16 mouse cellular contexts compared by ENCODE assay signal in the genomic region with DNA sequence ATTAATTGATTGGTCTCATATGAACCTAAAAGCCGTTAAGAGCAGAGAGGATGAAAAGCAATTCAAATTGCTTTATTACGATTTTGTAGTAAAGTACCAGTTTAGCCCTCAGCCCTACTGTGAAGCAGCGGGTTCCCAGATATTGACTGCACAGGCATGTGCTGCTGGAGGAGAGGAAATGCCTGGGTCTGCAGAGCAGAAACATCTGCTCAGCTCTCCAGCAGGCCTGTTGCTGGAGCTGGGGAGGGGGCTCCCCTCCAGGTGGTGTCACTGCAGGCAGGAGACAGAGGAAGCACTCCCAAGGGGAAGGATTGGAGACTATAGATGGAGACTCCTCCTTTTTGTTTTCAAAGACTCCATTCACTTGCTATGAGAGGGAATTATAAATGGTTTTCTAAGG.
DNase-seq lines count a peak whose midpoint lies in the region; ATAC-seq and TF ChIP-seq lines count a peak whose summit lies in the region.
"Had no signal": no experiment of that assay in that cellular context is flagged by ENCODE, and none has a peak within 500 bp of the region (broad histone marks: within the 10 kb centered on the region; RNA-seq: fewer than 3 reads in every experiment).

No protein-coding gene starts in this region.

- TF ChIP-seq CTCF in gastrocnemius, adult 2 months (IDR thresholded peaks at IDR 0.05), result no peak

- no peaks in the 10 kb centered on the region for H3K27me3 ChIP-seq in midbrain, embryonic 11.5 days (ENCODE audit: control insufficient read depth, insufficient read depth, low read length)
- no peaks in the 10 kb centered on the region for H3K27me3 ChIP-seq in midbrain, embryonic 16.5 days (ENCODE audit: control insufficient read depth, insufficient read depth, low read depth, low read length)
- no peaks in the 10 kb centered on the region for H3K27me3 ChIP-seq in limb, embryonic 10.5 days (ENCODE audit: low read depth, poor library complexity, severe bottlenecking)
- H3K27me3 ChIP-seq in neural tube, embryonic 15.5 days (replicated peaks), result no peaks in the 10 kb centered on the region
- H3K27me3 ChIP-seq: midbrain, embryonic 12.5 days had no signal

- no peak overlapping the region for H3K4me2 ChIP-seq in midbrain, embryonic 11.5 days
- H3K4me2 ChIP-seq in midbrain, embryonic 16.5 days (ENCODE audit: low read length), result no peak overlapping the region
- no peak overlapping the region for H3K4me2 ChIP-seq in neural tube, embryonic 15.5 days
- H3K4me2 ChIP-seq: liver, embryonic 11.5 days; midbrain, embryonic 12.5 days had no signal

- no peak overlapping the region for H3K4me3 ChIP-seq in gastrocnemius, adult 2 months
- H3K4me3 ChIP-seq in midbrain, embryonic 11.5 days (ENCODE audit: low read depth, low read length), result no peak overlapping the region
- H3K4me3 ChIP-seq in midbrain, embryonic 16.5 days (ENCODE audit: low read depth, low read length), result no peak overlapping the region
- H3K4me3 ChIP-seq in limb, embryonic 10.5 days, result no peak overlapping the region
- no peak overlapping the region for H3K4me3 ChIP-seq in neural tube, embryonic 15.5 days (replicated peaks)
- H3K4me3 ChIP-seq: midbrain, embryonic 12.5 days had no signal

- peak overlapping the region; percentile 87; the same call in 1 of the 2 replicates for H3K27ac ChIP-seq in gastrocnemius, adult 2 months
- H3K27ac ChIP-seq in midbrain, embryonic 11.5 days (ENCODE audit: low read depth, low read length), result no peak overlapping the region
- H3K27ac ChIP-seq in midbrain, embryonic 16.5 days (ENCODE audit: low read length), result no peak overlapping the region
- peak overlapping the region; percentile 62; the same call in 1 of the 2 replicates for H3K27ac ChIP-seq in limb, embryonic 10.5 days
- H3K27ac ChIP-seq in neural tube, embryonic 15.5 days (replicated peaks), result peak overlapping the region; percentile 46; the same call in 1 of the 2 replicates
- H3K27ac ChIP-seq: midbrain, embryonic 12.5 days had no signal

- H3K36me3 ChIP-seq in midbrain, embryonic 11.5 days (ENCODE audit: control insufficient read depth, insufficient read depth, low read length), result no peaks in the 10 kb centered on the region
- no peaks in the 10 kb centered on the region for H3K36me3 ChIP-seq in midbrain, embryonic 16.5 days (ENCODE audit: control insufficient read depth, insufficient read depth, low read length)
- H3K36me3 ChIP-seq in limb, embryonic 10.5 days, result no peaks in the 10 kb centered on the region
- no peaks in the 10 kb centered on the region for H3K36me3 ChIP-seq in neural tube, embryonic 15.5 days
- H3K36me3 ChIP-seq: midbrain, embryonic 12.5 days had no signal

- H3K9me3 ChIP-seq in midbrain, embryonic 11.5 days (ENCODE audit: control insufficient read depth, low read length), result no peaks in the 10 kb centered on the region
- H3K9me3 ChIP-seq in midbrain, embryonic 16.5 days (replicated peaks; ENCODE audit: control insufficient read depth, low read length, poor library complexity, severe bottlenecking), result no peaks in the 10 kb centered on the region
- H3K9me3 ChIP-seq in limb, embryonic 10.5 days (replicated peaks), result no peaks in the 10 kb centered on the region
- H3K9me3 ChIP-seq in neural tube, embryonic 15.5 days (replicated peaks), result no peaks in the 10 kb centered on the region
- H3K9me3 ChIP-seq: midbrain, embryonic 12.5 days had no signal

- no peak for DNase-seq in gastrocnemius, adult 2 months
- DNase-seq in gastrocnemius, postnatal 36 days, result no peak
- DNase-seq in midbrain, embryonic 11.5 days (ENCODE audit: low spot score, missing footprints), result peak; percentile 64
- DNase-seq in limb, embryonic 10.5 days (ENCODE audit: low spot score), result no peak
- no peak for DNase-seq in cerebellum, adult 11 months
- DNase-seq: heart, adult 18-20 months; heart, postnatal 10 days; kidney, postnatal 14 days; right cerebral cortex, postnatal 25 days; thymus, postnatal 14 days had no signal

- WGBS in midbrain, embryonic 11.5 days, result 46% methylated on average over 3 of the region's 3 CpGs
- 33% methylated on average over 3 of the region's 3 CpGs for WGBS in midbrain, embryonic 16.5 days
- WGBS in limb, embryonic 10.5 days, result 41% methylated on average over 3 of the region's 3 CpGs
- 10% methylated on average over 3 of the region's 3 CpGs for WGBS in neural tube, embryonic 15.5 days

- intact Hi-C loops in gastrocnemius, adult 2 months (cut with DNase I), result no loop called here
- intact Hi-C loops in gastrocnemius, postnatal 36 days (cut with DNase I), result loop anchor here (5.0 kb wide), 1 partner anchor 109 kb away; a partner anchor contains a TSS

- ATAC-seq in midbrain, embryonic 11.5 days (ENCODE audit: low FRiP score), result no peak
- ATAC-seq in midbrain, embryonic 16.5 days, result no peak
- peak; percentile 87; the same call in 1 of the 2 replicates for ATAC-seq in neural tube, embryonic 15.5 days (ENCODE audit: low FRiP score)
- ATAC-seq in activated CD4-positive, CD25-positive, alpha-beta regulatory T cell, adult 4 months, result no peak
- ATAC-seq: lung, postnatal 0 days had no signal

- no peak overlapping the region for H3K9ac ChIP-seq in midbrain, embryonic 11.5 days (ENCODE audit: low read length)
- H3K9ac ChIP-seq in midbrain, embryonic 16.5 days (ENCODE audit: low read depth, low read length), result no peak overlapping the region
- H3K9ac ChIP-seq in neural tube, embryonic 15.5 days (replicated peaks), result no peak overlapping the region
- H3K9ac ChIP-seq: midbrain, embryonic 12.5 days had no signal

- 0 out of 2 replicates have a peak, but pooled peaks cover 3% of the 10 kb centered on the region for H3K4me1 ChIP-seq in midbrain, embryonic 11.5 days (ENCODE audit: control insufficient read depth, insufficient read depth, low read length)
- H3K4me1 ChIP-seq in midbrain, embryonic 16.5 days (ENCODE audit: control insufficient read depth, insufficient read depth, low read length), result peaks cover 3% of the 10 kb centered on the region; the same call in 1 of the 2 replicates
- H3K4me1 ChIP-seq in limb, embryonic 10.5 days, result peaks cover 22% of the 10 kb centered on the region
- H3K4me1 ChIP-seq in neural tube, embryonic 15.5 days, result peaks cover 17% of the 10 kb centered on the region

Comparison
In these comparisons a context has a peak if more than half of its experiments do, and no peak if none do; other contexts are left out.
1. H3K27ac ChIP-seq: peak in gastrocnemius, adult 2 months (single experiment), limb, embryonic 10.5 days (single experiment) and neural tube, embryonic 15.5 days (single experiment); none in midbrain, embryonic 11.5 days (single experiment) and midbrain, embryonic 16.5 days (single experiment).